Mouse (Mus musculus) liver, postnatal 0 days (tissue): ENCODE data around the gene Slco4a1.

Experiments used
- CTCF ChIP-seq: sonication (generic); IDR thresholded peaks from 2 replicates; pipeline ENCODE4 v1.5.1; 2016; ENCODE audit warnings: antibody characterized with exemption, low read depth
- EP300 ChIP-seq: IDR thresholded peaks from 2 replicates; pipeline ENCODE4 v1.6.1; 2016; ENCODE audit warnings: antibody characterized with exemption, low read depth, mild to moderate bottlenecking

GRCm38 (mm10) chr2:180417731-180418130 lies 38.3 kb upstream of the Slco4a1 start:
- TF ChIP-seq CTCF (no peak), EP300 (no peak)
